Mouse (Mus musculus) thymus, postnatal 10 days (tissue): ENCODE results near the gene Cdkl5.
"Not testable (repeated sequence)": the region's sequence is repeated elsewhere in the genome, so short reads cannot be mapped to it uniquely, and the experiment has no call there.

Source experiments
- DNase-seq, 2 experiments: peaks; one replicate each; pipeline ENCODE4 v3.0.0; 2021; ENCODE audit warnings: low spot score in 2 of 2

The Cdkl5 gene

DNA sequence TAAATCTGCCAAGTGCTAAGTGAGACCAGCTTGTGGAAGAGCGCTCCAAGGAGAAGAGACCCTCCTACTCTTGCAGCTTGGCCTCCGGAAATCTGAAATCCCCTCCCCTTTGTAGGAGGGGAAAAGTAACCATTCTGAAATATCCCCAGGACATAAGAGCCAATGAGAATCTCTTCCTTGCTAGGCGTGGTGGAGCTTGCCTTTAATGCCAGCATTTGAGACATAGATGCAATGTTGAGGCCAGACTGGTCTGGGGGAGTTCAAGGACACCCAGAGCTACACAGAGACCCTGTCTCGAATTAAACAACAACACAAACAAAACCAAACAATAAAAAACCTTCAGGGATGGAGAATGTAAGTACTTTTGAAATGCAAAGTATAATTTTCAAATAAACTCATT is 87.6 kb downstream of the Cdkl5 start, which contains the start of gene Gja6:
TSS of gene Gja6 (minus strand) at position 101 of the 400 bp plus-strand sequence.
- DNase-seq = no peak

DNA sequence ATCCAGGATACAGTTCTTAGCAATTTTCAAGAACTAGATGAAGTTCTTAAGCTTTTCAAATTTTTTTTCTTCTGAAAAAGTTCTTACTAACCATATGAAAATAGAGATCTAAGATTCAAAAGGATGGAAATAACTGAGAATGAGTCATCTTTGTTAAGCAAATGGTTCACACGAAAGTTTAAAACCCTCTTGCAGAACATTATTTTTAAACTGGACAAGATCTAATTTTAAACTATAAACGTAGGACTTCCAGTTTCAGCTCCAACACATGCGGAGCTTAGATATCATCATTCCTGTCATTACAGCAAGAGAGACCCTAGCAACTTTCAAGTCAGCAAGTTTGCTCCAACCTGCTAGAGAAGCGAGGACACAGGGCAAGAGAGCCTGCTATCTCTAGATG is 88.0 kb downstream of the Cdkl5 start:
- no peak for DNase-seq

DNA sequence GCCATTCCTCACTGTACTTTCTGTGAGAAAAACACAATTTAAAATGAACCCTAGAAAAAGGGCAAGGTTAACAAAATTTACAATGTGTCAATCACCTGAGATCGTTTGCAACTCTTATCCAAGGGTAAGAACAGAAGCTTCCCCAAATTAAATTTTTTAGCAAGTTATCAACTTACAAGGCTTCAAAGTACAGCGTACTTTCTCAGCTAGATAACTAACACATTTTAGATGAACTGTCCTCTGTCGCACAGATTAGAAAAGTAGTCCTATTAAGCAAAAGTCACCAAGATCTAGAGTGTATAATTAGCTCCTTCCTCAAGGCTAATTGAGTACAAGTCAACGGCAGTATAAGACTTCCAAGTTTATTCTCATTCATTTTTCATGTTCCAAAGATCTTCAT is 88.6 kb downstream of the Cdkl5 start:
- no peak for DNase-seq

DNA sequence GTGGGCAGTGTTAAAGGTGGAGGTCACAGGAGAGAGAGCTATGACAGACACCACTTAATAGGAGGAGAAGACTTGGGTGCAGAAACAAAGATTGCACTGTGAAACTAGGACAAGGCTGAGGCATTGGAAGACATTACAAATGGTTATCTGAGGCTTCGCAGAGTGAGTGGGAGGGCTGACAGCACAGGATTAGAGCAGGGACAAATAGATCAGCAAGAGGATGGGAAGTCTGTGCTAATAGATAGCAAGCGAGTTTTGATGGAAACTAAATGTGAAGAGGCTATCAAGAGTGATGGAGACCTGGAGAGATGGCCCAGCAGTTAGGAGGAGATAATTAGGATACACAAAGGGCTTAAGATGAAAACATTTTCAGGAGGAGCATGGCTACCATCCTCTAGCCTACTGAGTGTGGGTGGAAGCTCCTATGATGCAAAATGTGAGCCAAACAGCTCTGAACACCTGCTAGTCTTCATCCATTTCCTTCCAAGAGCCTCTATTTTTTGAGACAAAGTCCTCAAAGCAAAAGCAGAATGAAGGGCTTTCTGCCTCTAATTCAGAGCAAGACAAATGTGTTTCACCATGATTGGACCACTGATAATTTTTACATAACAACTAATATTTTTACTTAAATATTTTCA is 89.3 kb downstream of the Cdkl5 start:
- DNase-seq = no peak

DNA sequence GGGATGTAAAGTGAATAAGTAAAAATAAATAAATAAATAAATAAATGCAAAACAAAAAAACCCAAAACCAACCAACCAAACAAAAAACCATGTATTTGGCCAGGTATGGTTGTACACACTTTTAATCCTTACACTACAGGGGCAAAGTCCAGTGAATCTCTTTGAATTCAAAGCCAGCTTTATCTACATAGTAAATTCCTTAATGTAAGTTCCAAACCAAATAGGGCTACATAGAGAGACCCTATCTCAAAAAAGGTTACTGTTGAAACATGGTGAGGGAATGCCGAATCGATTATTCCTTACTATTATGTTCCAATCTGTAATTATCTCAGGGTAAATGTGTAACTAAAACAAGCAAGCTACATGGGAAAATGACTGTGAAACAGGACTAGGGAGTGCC is 93.4 kb downstream of the Cdkl5 start:
- DNase-seq = no peak

DNA sequence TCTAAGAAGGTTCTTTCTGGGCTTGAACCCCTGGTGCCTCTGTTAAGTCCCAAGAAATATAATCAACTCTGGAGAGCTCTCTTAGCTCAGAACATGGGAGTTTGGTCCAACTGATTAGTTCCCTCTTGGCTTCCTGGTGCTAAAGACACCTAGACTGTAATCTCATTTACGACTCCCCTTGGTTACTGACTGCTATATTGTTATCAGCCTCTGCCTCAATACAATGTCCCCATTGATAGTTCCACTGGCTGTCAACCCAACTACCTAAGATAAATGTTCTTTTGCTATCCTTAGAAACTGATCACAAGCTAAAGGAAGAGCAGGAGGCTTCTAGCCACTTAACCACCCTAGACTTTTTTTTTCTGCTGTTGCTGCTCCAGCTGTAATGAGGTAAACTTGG is 102.4 kb downstream of the Cdkl5 start:
- DNase-seq = no peak

DNA sequence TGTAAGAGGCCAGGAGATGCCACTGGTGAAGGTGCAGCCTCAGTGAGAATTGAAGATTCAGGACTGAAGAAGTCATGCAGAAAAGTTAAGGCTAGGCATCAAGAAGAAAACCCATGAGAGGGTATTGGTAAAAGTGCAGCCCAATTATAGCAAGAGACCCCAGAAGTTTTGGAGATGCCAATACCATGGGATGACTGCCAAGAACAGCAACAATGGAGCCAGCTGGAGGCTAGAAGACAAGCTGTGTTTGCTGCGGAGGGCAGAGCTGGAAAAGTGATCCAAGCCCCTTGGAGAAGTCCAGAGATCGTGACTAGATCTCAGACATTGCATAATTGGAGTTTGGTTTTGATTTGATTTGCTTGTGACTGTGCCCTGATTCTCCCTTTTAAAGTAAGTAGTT is 108.2 kb downstream of the Cdkl5 start:
- no peak for DNase-seq

DNA sequence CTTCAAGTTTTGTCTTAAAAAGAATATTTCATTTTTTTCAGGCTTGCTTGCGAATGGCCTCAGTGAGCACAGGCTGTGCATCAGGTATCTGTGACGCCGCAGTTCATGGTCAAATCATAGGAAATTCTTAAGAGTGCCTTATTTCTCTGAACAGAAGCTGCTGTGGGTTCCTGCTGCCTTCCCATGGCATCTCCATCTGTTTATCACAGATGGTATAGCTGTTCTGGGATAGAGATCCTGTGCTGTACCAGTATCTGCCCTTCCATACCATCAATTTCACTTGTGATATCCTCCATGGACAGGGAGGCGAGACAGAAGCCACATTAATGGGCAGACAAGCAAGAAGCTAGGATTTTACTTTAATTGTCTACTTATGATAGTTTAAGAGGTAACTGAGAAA is 127.9 kb downstream of the Cdkl5 start:
- no peak for DNase-seq

DNA sequence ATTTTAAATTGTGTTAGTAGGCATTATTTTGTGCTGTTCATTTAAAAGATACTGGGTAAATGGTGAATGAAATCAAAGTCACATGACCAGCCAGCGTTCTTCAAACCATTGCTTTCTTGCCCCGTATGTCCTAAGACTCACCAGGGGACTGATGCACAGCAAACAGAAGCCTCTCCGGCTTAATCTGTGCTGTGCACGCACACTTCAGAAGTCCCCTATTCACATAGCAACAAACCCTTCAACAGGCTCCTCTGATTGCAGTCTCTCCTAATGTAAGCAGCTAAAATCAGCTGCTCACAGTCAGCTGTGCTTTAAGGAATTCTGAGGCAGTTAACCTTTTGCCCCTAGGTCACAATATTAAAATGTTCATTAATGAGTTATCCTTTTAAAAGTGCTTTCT is 129.5 kb downstream of the Cdkl5 start:
- no peak for DNase-seq

DNA sequence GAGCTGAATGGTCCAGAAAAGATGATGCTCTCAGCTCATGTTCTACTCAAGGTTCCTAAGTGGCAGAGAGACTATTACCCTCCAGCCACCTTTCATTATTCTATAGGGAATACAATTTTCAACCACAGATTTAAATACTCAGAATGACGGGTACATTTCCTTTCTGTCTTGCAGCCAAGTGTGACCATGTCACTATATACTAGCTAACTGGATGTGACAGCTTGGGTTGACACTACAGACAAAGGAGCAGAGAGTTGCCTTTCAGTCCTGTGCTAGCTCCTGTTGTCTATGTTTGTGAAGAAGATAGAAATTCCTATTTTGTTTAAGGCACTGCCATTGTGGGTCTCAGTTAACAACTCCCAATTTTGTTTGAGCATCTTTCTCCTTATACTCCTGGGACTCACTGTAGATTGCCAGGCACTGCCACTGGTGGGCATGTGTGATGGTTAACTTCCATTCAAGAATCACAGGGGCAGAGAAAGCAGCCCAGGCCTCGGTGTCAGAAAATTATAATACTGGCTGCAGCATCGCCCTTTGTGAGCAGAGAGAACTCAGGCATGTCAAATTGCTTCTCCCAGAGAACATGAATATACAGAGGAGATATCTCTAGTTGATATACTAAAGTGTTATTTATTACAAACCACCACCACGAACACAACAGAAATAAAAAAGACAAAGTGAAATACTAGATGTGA is 130.7 kb downstream of the Cdkl5 start:
- no peak for DNase-seq

DNA sequence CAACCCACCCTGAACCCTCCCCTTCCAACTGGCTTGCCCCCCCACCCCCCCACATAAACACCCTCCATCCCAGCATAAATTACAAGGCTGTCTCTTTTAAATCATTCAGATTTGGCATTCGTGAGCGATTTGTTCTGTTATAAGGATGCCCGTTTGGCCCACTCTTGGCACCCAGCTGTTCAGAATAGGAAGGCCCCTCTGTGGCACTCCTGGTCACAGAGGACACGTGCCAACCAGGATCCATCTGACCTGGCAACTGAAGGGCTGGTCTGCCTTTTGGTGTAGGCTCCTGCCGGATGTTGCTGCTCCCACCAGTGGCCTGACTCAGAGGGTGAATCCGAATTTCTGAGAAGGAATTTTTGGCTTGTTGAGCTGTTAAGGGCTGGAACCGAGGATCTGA is 186.3 kb downstream of the Cdkl5 start:
- DNase-seq = no peak

DNA sequence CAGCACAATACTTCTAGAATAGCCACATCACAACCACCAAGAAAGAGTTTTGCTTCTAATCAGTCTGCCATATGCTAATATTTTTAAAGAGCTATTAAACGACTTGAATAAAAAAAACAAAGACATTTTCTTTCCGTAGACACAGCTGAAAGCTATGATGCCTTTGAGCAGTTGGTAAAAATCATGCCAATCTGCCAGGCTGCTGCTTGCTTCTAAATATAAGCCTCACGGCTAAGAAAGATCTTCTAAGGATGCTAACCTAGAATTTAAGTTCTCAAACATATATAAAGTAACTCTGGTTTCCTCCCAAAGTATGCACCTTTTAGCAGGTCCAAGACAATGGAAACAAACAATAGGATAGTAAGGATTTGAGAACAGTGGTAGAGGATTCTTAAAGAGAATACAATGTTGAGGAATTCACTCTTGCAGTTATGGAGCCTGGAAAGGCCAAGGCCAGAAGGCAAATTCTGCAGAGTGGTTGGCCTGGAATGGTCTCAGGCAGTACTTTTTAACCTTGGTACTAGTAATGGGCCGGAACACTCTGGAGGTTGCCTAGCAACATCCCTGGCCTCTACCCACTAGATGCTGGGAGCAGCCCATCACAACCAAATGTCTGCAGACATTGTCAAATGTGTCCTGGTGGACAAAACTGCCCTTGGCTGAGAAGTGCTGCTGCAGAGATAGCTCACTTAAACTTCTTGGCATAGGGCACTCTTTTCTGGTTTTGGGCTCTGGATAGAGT is 189.9 kb downstream of the Cdkl5 start:
- no peak for DNase-seq

DNA sequence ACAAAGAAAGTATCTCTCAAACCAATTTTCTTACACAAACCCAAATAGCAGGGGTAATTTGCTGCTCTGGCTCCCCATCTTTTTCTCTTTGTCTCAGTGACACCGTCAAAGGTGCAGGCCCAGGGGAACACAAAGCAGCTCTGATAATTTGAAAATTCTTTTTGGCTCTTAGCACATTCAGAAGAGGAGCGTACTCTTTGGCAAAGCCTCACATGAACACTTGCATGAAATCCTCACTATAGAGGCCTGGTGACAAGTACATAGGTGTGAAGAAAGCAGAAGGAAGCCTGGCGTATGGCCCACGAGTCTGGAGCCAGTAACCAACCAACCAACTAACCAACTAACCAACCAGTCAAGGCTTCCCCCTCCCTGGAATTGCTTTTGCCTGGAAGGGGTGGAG is 199.6 kb downstream of the Cdkl5 start:
- no peak for DNase-seq

DNA sequence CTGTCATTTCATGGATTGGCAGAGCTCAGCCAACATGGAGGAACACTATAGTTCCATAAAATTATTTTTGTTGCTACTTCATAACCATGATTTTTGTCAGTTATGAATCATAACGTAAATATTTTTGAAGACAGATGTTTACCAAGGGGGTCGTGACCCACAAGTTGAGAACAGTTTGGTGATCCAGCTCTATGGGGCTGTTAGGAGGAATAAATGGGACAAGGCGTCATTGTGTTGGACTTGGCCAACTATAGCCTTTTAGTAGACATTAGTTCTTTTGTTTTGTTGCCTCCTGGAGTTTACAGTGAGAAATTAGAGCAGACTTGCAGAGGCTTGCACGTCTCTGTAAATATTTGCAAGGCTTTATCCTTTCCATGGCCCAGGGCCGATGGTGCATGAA is 212.2 kb downstream of the Cdkl5 start:
- DNase-seq = no peak

DNA sequence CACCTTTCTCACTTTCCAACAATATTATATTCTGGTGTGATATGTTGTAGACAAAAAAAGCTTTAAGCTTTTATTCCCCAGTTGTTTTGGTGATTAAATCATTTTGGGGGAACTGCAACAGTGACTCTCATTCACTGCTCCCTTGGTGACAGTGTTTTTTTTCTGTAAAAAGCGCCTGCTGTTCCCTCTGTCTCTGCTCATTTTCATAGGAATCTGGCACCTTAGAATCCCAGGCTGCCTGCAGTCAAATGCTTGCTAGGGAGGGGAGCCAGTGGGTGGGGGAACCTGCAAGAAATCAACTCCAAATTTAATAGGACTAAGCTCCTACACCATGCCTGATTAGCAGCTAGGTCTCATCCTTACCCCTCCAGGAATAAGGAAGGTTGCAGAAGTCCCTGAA is 221.5 kb downstream of the Cdkl5 start:
- no peak for DNase-seq

DNA sequence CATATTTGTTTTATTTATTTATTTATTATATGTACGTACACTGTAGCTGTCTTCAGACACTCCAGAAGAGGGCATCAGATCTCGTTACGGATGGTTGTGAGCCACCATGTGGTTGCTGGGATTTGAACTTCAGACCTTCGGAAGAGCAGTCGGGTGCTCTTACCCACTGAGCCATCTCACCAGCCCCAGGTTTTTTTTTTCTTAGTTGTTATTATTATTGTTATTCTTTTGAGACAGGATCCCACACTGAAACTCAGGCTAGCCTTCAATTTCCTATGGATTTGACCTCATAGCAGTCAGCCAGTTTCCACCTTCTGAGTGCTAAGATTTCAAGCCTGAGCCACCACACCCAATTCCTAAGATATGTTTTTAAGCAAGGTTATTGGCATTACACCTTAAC is 224.9 kb downstream of the Cdkl5 start:
- DNase-seq = not testable (repeated sequence)

DNA sequence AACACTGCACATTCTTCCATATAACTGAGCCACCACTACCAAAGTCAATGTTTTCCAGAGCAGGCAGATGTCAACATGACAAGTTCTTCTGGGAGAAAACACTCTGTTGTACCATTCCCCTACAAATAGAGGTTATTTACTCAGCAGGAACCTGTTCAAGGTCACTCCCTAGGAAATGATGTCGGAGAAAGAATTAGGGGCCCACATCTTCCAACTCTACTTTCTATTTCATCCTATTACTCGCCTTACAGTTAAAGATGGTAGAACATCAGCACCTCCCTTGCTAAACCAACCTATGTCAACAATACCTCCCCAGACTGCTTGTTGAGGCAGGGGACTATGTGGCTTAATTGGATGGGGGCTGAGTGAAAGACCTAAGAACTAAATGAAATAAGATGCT is 226.8 kb downstream of the Cdkl5 start, which contains the start of gene Rs1:
TSS of gene Rs1 (plus strand) at position 301 of the 400 bp plus-strand sequence.
- no peak for DNase-seq

DNA sequence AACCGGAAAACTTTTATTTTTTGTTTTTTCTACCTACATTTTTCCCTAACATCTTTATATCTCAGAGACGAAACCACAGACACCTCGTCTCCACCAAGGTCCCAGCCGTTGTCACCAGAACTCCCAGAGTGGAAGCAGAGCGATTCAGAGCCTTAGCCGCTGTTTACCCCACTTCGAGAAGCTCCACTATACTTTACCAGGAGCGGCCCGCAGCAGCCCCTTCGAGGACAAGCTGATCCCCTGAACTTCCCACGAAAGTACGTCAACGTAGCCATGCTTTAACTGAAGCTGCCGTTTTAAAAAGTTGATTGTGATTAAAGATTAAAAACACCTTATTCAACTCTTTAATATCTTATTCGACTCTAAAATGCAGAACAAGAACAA is 228.3 kb downstream of the Cdkl5 start:
- DNase-seq = no peak

DNA sequence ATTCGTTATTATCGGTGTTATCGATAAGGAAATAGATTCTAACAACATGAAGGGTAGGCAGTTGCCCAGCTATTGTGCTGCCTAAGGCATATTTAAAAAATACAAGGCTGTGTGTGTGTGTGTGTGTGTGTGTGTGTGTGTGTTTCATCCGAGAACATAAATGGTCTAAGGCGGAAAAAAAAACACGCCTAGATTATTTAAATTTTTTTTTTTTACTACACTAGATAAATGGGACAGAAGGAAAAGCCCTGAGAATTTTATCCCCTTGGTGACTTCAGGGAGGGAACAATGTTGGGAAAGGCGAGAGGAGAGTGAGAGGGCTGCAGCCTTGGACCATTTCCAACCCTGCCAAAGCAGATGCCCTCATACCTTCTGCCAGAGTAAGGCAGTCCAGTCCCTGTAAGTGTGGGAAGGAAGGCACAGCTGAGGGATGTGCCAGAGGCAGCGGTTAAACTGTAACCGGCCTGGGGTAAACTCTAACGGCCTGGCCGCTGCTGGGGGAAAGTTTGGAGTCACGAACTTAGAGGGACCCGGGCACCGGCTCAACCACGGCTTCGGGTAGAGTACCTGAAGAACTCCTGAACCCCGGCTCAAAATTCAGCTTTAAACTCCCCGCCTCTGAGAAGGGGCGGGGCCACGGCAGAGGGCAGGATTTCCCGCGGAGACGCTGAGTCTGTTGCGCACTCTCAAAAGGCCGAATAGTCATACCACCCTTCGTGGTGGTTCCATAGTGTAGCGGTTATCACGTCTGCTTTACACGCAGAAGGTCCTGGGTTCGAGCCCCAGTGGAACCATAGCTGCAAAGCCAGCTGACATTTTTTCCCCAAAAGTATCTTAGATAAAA is 228.9 kb downstream of the Cdkl5 start:
- peak; percentile 82 to 91 for DNase-seq

DNA sequence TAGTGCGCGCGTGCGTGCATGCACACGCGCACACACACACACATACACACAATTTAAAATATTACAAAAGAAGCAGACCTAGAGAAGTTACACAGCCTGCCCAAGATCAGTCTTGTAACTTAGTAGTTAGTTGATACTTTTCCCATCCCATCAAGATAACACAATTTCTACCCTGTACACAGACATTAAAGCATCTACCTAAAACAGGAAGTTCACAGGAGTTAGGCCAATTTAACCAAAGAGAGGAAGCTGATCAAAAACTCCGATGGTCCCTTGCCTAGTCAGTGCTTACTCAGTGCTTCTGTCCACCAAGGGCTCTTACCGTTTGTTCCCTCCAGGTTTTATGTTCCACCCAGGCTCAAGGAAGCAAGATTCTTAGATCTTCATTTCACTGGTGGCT is 243.7 kb downstream of the Cdkl5 start:
- DNase-seq = no peak

DNA sequence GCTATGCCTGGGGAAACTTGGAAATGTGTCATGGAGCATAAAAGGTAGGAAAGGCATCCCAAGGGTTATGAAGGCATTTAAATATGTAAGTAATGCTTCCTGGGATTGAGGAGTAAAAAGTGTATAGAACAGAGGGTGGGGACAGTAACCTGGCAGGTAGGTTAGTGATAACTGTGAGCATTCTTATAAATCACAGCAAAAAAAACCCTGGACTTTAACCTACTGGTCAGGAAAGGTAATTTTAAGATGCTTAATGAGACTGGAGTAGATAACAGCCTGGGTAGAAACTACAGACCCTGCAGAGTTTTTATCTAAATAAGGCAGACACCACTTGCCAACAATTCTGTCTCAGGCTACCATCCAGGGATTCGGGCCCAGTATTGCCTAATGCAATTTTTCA is 245.9 kb downstream of the Cdkl5 start:
- no peak for DNase-seq

DNA sequence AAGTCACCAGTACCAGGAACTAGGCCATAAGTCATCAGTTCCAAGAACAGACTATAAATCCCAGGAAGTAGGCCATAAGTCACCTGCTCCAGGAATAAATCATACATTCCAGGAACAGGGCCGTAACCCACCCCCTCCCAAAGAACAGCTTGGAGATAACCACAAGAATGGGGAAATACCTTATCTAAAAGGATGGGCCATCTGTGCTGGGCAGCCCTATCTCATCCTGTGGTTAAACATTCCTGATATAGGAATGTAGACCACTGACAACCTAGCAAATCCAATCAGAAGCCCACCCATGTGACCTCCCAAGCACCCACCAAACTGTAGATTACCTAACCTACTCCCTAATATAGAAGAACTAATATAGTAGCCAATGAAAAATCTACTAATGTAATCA is 249.1 kb downstream of the Cdkl5 start:
- no peak for DNase-seq
